ENCODE assay signal across 24 mouse cellular contexts in genomic region chr7:90173778-90174177, GRCm38 (mm10).
"Had no signal": no experiment of that assay in that cellular context is flagged by ENCODE, and none has a peak within 500 bp of the region (broad histone marks: within the 10 kb centered on the region; RNA-seq: fewer than 3 reads in every experiment).

No protein-coding gene starts in this region.

- H3K27me3 ChIP-seq: heart, embryonic 13.5 days; heart, embryonic 15.5 days; hindbrain, embryonic 13.5 days; hindbrain, embryonic 15.5 days; kidney, embryonic 15.5 days; limb, embryonic 13.5 days; limb, embryonic 15.5 days had no signal

- H3K27ac ChIP-seq: heart, adult 2 months; heart, embryonic 13.5 days; heart, embryonic 15.5 days; hindbrain, embryonic 13.5 days; hindbrain, embryonic 15.5 days; hindbrain, postnatal 0 days; kidney, embryonic 15.5 days; kidney, postnatal 0 days; limb, embryonic 13.5 days; limb, embryonic 15.5 days had no signal

- H3K9ac ChIP-seq: heart, embryonic 13.5 days; heart, embryonic 15.5 days; hindbrain, embryonic 13.5 days; hindbrain, embryonic 15.5 days; kidney, embryonic 15.5 days; limb, embryonic 13.5 days; limb, embryonic 15.5 days had no signal

- H3K4me2 ChIP-seq: heart, embryonic 11.5 days; heart, embryonic 13.5 days; heart, embryonic 15.5 days; hindbrain, embryonic 13.5 days; hindbrain, embryonic 15.5 days; kidney, embryonic 15.5 days; limb, embryonic 13.5 days; limb, embryonic 15.5 days had no signal

- H3K4me1 ChIP-seq: heart, embryonic 13.5 days; heart, embryonic 15.5 days; hindbrain, embryonic 13.5 days; hindbrain, embryonic 15.5 days; kidney, embryonic 15.5 days; limb, embryonic 13.5 days; limb, embryonic 15.5 days had no signal

- DNase-seq: gastrocnemius, postnatal 14 days; gastrocnemius, postnatal 36 days; heart, adult 11 months; heart, adult 2 months; heart, postnatal 14 days; heart, postnatal 36 days; kidney, adult 11 months; kidney, adult 2 months; kidney, adult 9 months; kidney, postnatal 14 days; kidney, postnatal 36 days; layer of hippocampus, adult 9-11 months; layer of hippocampus, postnatal 36 days; left cerebral cortex, postnatal 4 days had no signal

- H3K4me3 ChIP-seq: heart, adult 2 months; heart, embryonic 13.5 days; heart, embryonic 15.5 days; hindbrain, embryonic 13.5 days; hindbrain, embryonic 15.5 days; kidney, embryonic 15.5 days; limb, embryonic 13.5 days; limb, embryonic 15.5 days had no signal

- H3K9me3 ChIP-seq: heart, embryonic 13.5 days; heart, embryonic 15.5 days; hindbrain, embryonic 13.5 days; hindbrain, embryonic 15.5 days; kidney, embryonic 15.5 days; limb, embryonic 13.5 days; limb, embryonic 15.5 days had no signal
